Mouse (Mus musculus) spleen, adult 2 months (tissue): ENCODE measurements around the gene Gpsm3.

Experiments
- CTCF ChIP-seq: fragments of 200-500 bp; IDR thresholded peaks from 2 replicates; pipeline ENCODE4 v1.5.1; 2011; ENCODE audit warnings: mild to moderate bottlenecking, inconsistent platforms; ENCODE audit not compliant: insufficient read depth, insufficient read length, insufficient replicate concordance; ENCODE audit errors: extremely low read depth
- POLR2A ChIP-seq: fragments of 200-500 bp; IDR thresholded peaks from 2 replicates; pipeline ENCODE4 v1.6.1; 2011; ENCODE audit warnings: low read depth, low read length, inconsistent platforms

DNA sequence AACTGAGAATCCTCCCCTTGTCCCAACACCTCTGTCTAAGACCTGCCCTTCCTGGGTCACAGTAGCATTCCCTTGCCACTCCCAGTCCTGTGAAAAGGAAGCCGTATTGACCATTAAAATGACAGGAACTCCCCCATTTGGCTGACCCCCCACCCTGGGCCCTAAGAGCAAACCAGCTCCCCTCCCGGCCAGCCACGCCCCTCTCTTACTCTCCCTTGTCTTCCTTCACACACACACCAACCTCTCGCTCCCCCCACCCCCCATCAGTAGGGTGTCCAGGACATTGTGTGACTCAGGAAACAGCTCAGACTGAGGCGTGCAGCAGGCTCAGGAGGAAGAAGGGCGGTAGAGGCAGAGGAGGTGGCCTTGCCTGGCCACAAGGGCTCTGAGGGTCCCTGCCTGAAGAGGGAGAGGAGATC is 25.6 kb upstream of the Gpsm3 start, which contains the start of gene Notch4:
- TF ChIP-seq POLR2A (no peak), CTCF (no peak)
